Mouse (Mus musculus) lung, postnatal 0 days (tissue): Measurements from ENCODE around the gene Uvssa. TPM values are rescaled to one million over a fixed set of nuclear protein-coding genes. Genes with fewer than 3 reads are reported as not detected.

Experiments used
- ATAC-seq: fragments of 200-750 bp; cut with Nextera tagmentation; 2 replicates; pipeline ENCODE4 v1.8.0; 2017; ENCODE audit warnings: moderate library complexity
- DNase-seq: peaks from one replicate; pipeline ENCODE4 v3.0.0-alpha.2; 2016; ENCODE audit warnings: low spot score
- H3K27ac ChIP-seq: fragments of 300-500 bp; sonication (generic); 2 replicates; pipeline ENCODE4 v1.5.1; 2014; ENCODE audit warnings: antibody characterized with exemption, mild to moderate bottlenecking, low read length, mixed read lengths
- H3K27me3 ChIP-seq: fragments of 300-500 bp; sonication (generic); replicated peaks from 2 replicates; pipeline ENCODE4 v1.6.1; 2014; ENCODE audit warnings: low read length, mixed read lengths; ENCODE audit not compliant: insufficient read depth
- H3K36me3 ChIP-seq: fragments of 300-500 bp; sonication (generic); 2 replicates; pipeline ENCODE4 v1.6.1; 2014; ENCODE audit warnings: low read length, mixed read lengths; ENCODE audit not compliant: insufficient read depth
- H3K4me1 ChIP-seq: fragments of 300-500 bp; sonication (generic); 2 replicates; pipeline ENCODE4 v1.6.1; 2014; ENCODE audit warnings: antibody characterized with exemption, low read depth, low read length, mixed read lengths; ENCODE audit not compliant: insufficient read depth
- H3K4me2 ChIP-seq: fragments of 300-500 bp; sonication (generic); replicated peaks from 2 replicates; pipeline ENCODE4 v1.6.1; 2014; ENCODE audit warnings: low read depth, mild to moderate bottlenecking, low read length, moderate library complexity, mixed read lengths
- H3K4me3 ChIP-seq: fragments of 300-500 bp; sonication (generic); 2 replicates; pipeline ENCODE4 v1.5.1; 2014; ENCODE audit warnings: low read depth, low read length
- H3K9ac ChIP-seq: fragments of 300-500 bp; sonication (generic); replicated peaks from 2 replicates; pipeline ENCODE4 v1.6.1; 2014; ENCODE audit warnings: low read depth, mild to moderate bottlenecking
- H3K9me3 ChIP-seq: fragments of 300-500 bp; sonication (generic); 2 replicates; pipeline ENCODE4 v1.6.1; 2016; ENCODE audit warnings: low read length, mixed read lengths
- CTCF ChIP-seq: IDR thresholded peaks from 2 replicates; pipeline ENCODE4 v1.5.1; 2016; ENCODE audit warnings: antibody characterized with exemption, mild to moderate bottlenecking
- EP300 ChIP-seq: IDR thresholded peaks from 2 replicates; pipeline ENCODE4 v1.6.1; 2016; ENCODE audit warnings: antibody characterized with exemption, mild to moderate bottlenecking, control low read depth
- WGBS: fragments of 180-500 bp; shearing (Covaris S2); extraction: QIAGEN DNeasy Blood & Tissue Kit; methylation state at CpG from one replicate; pipeline ENCODE4 v1.1.7; 2014; 5-methylcytosine and 5-hydroxymethylcytosine counted together
- polyA plus RNA-seq: library from polyadenylated mRNA; unstranded; fragments of >200 nt; fragmentation: Nextera tagmentation; extraction: Ambion mirVana; gene quantifications from 2 replicates; pipeline ENCODE4 v1.2.1, GENCODE M21; 2015

The Uvssa gene
- polyA plus RNA-seq, 1 experiment from 2014 or later, result 7.2 TPM

DNA sequence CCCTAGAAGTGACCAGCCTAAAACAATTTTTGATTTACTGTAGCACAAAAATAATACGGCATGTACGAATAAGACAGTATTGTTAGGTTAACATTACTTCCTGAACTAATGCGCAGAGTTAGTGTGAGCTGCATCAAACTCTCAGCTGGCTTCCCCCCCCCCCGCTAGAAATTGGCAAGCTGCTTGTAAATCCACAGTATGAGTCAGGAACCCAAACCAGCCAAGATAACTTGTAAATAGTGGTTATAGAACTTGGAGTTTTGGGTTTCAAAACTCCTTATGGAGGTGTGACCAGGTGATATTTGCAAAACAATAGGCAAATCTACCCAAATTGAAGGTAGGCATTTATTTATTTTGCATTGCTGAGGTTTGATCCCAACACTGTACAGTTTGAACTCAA, 28.6 kb upstream of the Uvssa start:
- no peaks in the 10 kb centered on the region for H3K27me3 ChIP-seq
- TF ChIP-seq CTCF, result no peak
- TF ChIP-seq EP300, result no peak
- H3K27ac ChIP-seq, result no peak overlapping the region
- H3K9ac ChIP-seq, result no peak overlapping the region
- 63% methylated on average over 4 of the region's 4 CpGs for WGBS
- ATAC-seq (no peak), DNase-seq (no peak)
- H3K4me1 ChIP-seq, result peaks cover 5% of the 10 kb centered on the region
- H3K4me3 ChIP-seq, result no peak overlapping the region
- H3K36me3 ChIP-seq, result no peaks in the 10 kb centered on the region
- no peaks in the 10 kb centered on the region for H3K9me3 ChIP-seq
- no peak overlapping the region for H3K4me2 ChIP-seq

DNA sequence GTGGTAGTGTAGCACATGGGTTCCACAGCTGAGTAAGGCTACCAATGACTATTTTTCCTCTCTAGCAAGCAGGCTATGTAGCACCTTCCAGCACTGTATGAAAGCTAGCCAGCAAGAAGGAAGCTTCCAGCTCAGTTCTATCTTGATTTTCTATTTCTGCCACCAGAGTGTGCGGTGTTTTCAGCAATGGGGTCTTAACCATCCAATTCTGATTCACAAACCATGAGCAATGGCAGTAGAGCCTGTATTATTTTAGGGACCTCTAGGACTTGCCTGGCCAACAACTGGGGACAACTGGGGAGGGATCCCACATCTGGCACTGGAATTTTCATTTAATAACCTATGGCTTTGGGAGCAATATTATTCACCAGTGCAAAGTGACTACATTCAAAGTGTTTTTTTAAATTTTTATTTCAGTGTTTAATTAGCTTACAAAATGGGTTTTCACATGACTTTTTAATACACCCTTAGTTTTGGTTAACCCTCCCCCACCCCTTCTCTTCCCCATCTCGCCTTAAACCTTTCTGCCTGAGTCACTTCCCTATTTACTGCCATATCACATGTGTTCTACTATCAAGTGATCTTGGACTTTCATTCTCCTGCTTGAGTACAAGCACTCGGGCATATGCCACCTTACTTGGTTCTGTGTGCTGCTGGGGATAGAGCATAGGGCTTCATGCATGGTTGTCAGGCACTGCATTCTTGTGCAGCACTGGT, 26.6 kb upstream of the Uvssa start:
- Histone ChIP-seq H3K9me3 (no peaks in the 10 kb centered on the region), H3K27me3 (no peaks in the 10 kb centered on the region), H3K27ac (no peak overlapping the region), H3K4me3 (no peak overlapping the region), H3K9ac (no peak overlapping the region), H3K36me3 (no peaks in the 10 kb centered on the region), H3K4me1 (peaks cover 2% of the 10 kb centered on the region; the same call in 1 of the 2 replicates), H3K4me2 (no peak overlapping the region)
- ATAC-seq (no peak), DNase-seq (peak; percentile 35)
- TF ChIP-seq CTCF (no peak), EP300 (no peak)
- WGBS, result 62% methylated on average over 3 of the region's 3 CpGs

DNA sequence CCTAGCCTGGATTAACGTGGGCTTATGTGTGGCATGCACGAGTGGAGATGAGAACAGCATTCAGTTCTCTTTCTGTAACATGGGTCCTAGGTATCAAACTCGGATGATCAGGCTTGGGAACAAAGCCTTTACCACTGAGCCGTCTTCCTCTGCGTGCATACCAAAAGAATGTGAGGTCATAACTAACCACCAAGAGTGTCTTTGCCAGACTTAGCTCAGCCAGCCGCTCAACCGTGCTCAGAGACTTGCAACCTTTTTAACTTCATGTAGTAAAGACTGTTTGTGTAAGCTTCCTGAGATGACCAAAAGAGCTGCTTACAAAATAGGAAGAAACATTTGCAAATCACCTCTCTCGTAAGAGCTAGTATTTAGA, 26.1 kb upstream of the Uvssa start:
- TF ChIP-seq EP300 (no peak), CTCF (no peak)
- ATAC-seq, result no peak
- H3K4me2 ChIP-seq, result no peak overlapping the region
- peaks cover under 1% of the 10 kb centered on the region; the same call in 1 of the 2 replicates for H3K4me1 ChIP-seq
- DNase-seq, result peak; percentile 53
- H3K36me3 ChIP-seq, result no peaks in the 10 kb centered on the region
- H3K27ac ChIP-seq, result no peak overlapping the region
- H3K4me3 ChIP-seq, result no peak overlapping the region
- no peaks in the 10 kb centered on the region for H3K9me3 ChIP-seq
- H3K27me3 ChIP-seq, result no peaks in the 10 kb centered on the region
- WGBS, result 64% methylated on average over 8 of the region's 8 CpGs
- H3K9ac ChIP-seq, result no peak overlapping the region

DNA sequence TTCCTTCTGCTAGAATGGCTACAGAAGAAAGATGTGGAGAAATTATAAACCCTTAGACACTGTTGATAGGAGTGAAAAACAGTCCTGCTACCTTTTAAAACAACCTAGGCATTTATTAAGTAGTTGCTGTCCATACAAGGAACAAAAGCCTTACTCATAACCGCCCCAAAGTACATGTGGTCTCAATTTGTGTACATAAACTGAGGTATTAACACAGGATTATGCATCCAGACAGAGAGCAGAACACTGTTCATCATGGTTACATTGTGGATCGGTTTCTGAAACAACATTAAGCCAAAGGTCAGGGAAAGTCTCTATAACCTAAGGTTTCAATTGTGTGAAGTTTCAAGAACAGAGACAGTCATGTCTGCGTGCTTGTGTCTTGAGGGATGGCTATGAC, 25.3 kb upstream of the Uvssa start:
- Histone ChIP-seq H3K4me2 (no peak overlapping the region), H3K27me3 (no peaks in the 10 kb centered on the region), H3K9ac (no peak overlapping the region), H3K27ac (no peak overlapping the region), H3K36me3 (no peaks in the 10 kb centered on the region), H3K4me3 (no peak overlapping the region), H3K4me1 (no peaks in the 10 kb centered on the region), H3K9me3 (no peaks in the 10 kb centered on the region)
- WGBS, result 63% methylated on average over 3 of the region's 3 CpGs
- ATAC-seq (no peak), DNase-seq (no peak)
- TF ChIP-seq EP300 (no peak), CTCF (no peak)

DNA sequence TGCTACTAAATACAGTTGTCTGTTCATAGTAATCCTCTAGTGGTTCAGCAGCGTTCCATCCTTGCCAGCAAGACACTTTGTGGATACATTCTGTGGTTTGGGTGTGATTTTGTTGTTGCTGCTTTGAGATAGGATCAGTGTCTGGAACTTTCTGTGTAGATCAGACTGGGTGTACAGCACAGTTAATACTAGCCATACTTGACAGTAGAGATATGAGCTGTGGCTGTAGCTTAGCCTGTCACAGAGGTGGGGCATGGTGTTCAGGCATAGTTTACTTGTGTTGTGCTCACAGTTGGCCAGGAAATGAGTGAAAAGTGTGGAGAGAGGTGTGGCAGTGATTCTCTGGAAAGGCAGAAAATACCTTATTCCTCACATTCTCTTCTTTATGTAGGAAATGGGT, 20.9 kb upstream of the Uvssa start:
- no peak overlapping the region for H3K27ac ChIP-seq
- WGBS, result 97% methylated on average over 1 of the region's 1 CpGs

DNA sequence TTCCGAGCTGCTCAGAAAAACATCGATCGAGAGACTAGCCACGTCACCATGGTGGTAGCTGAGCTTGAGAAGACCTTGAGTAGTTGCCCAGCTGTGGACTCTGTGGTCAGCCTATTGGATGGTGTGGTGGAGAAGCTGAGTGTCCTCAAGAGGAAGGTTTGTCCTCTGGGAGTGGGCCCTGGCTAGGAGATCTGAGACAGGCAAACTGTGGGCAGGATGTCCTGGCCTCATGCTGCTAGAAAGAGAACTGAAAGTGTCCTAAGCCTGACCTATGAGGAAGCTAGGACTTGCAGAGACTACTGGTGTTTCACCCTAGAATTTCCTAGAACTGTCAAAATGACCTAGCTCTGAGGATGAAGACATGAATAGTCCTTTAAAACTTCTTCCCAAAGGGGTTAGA, 19.9 kb upstream of the Uvssa start:
- no peak for TF ChIP-seq CTCF
- no peak for TF ChIP-seq EP300
- ATAC-seq, result no peak

More for the DNA sequence above, 20.9 kb upstream of the Uvssa start:
- Histone ChIP-seq H3K9me3 (no peaks in the 10 kb centered on the region), H3K4me1 (no peaks in the 10 kb centered on the region), H3K4me3 (no peak overlapping the region), H3K9ac (no peak overlapping the region), H3K27me3 (no peaks in the 10 kb centered on the region), H3K36me3 (peaks cover 14% of the 10 kb centered on the region; the same call in 1 of the 2 replicates), H3K4me2 (no peak overlapping the region)
- TF ChIP-seq EP300 (no peak), CTCF (no peak)
- no peak for ATAC-seq
- DNase-seq, result no peak

More for the DNA sequence above, 19.9 kb upstream of the Uvssa start:
- DNase-seq, result no peak
- Histone ChIP-seq H3K27me3 (no peaks in the 10 kb centered on the region), H3K4me2 (no peak overlapping the region), H3K9me3 (no peaks in the 10 kb centered on the region), H3K4me1 (no peaks in the 10 kb centered on the region), H3K4me3 (no peak overlapping the region), H3K36me3 (peaks cover 20% of the 10 kb centered on the region; the same call in 1 of the 2 replicates), H3K9ac (no peak overlapping the region), H3K27ac (no peak overlapping the region; the same call in 1 of the 2 replicates)
- WGBS, result 96% methylated on average over 4 of the region's 4 CpGs
